Mouse (Mus musculus): Measurements from ENCODE around the gene Zfp941. TPM values are rescaled to one million over a fixed set of nuclear protein-coding genes. Genes with fewer than 3 reads are reported as not detected.

Zfp941 gene
- polyA plus RNA-seq (2015; fragmentation: Nextera tagmentation; extraction: Ambion mirVana): 0.49 and 0.57 TPM in 2 replicates

DNA sequence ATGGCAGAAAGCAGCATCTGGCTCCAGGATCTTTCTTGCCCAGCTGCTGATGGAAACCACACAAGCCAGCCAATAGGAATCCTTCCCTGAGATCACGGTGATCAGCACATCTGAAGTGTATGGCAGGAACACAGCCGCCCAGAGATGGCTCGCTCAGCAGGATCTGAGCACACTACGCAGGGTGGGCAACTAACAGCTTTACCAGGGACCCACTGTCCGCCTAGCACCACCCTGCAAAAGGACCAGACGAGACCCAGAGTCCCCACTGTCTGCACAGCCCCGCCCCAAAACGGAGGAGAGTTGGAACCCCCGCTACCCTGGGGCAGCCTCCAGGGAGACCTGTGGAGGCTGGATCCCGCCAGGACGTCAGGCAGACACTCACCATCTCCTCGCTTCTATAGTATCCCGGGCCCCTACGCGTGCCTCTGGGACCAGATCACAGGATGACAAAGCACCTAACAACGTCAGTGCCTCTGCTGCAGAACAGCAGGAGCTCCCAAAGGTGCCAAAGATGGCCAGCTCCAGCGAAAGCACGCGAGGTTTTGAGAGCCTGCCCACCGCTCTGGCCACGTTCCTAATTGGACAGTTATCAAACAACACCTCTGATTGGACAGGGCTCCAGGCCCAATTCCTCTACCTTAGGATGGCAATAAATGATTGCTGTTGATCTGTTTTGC lies at the start of gene Zfp941:
Zfp941 (minus strand) TSS at position 526 of the 677 bp plus-strand sequence.
- DNase-seq (ENCODE audit: low spot score): no peak

DNA sequence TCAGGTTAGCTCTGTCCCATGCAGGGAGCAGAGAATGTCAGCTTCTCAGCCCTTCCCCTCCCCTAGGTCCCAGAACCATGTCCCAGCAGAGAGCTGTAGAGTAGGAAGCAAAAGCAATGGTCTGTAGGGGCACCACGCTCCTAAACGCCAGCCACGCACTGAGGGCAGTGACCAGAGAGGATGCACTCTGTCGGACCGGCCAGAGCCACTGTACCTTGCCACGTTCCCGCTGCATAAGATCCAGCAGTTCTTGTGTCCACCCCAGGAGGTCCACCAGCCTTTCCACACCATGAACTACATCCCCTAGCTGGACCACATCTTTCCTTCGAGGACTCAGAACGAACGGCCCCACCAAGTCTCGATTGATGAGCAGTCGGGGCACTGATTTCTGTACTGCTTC lies 42.8 kb upstream of the Zfp941 start:
- no peak for DNase-seq (ENCODE audit: low spot score)

DNA sequence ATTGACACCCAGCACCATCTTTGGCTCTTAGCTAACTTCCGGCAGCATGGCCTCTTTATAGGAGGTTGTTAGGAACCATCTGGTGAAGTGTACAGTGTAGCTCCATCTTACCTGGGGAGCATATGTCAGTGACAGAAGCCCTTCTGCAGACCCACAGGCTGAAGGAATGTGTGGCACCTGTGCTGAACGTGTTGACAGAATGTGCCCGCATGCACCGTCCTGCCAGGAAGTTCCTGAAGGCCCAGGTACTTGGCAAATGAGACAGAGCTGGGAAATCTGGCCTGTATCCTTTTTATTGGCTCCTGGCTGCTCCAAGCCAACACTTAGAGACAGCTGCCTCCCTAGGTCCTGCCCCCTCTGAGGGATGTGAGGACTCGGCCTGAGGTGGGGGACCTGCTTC lies 38.8 kb upstream of the Zfp941 start:
- DNase-seq (ENCODE audit: low spot score): no peak

DNA sequence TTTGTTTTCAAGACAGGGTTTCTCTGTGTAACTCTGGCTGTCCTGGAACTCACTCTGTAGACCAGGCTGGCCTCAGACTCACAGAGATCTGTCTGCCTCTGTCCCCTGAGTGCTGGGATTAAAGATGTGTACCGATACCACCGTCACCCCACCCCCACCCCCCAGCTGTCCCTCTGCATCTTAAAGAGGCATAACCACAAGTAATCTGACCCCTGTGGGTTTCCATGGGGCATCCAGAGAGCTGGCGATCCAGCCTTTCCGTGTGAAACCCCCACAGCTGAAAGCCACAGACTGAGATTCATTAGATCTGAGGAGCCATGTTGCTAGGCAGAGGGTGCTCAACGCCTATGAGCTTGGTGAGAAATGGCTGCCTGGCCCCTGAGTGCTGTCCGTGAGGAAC lies 38.0 kb upstream of the Zfp941 start:
- no peak for DNase-seq (ENCODE audit: low spot score)

DNA sequence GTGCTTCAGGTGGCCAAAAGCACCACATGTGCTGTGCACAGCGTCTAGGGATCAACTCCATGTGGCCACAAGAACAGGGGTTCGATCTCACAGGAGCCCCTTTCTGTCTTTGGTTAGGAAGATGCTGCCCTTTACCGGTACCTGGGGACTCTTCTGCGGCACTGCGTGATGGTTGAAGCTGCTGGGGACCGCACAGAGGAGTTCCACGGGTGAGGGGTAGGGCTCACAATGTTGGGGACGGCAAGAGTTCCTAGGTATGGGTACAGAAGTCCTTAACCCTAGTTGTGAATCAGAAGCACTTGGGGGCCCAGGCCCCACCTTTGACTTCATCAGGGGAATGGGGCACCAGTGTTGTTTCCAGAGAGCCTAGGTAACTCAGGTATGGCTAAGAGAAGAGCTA lies 36.8 kb upstream of the Zfp941 start:
- DNase-seq (ENCODE audit: low spot score): no peak

DNA sequence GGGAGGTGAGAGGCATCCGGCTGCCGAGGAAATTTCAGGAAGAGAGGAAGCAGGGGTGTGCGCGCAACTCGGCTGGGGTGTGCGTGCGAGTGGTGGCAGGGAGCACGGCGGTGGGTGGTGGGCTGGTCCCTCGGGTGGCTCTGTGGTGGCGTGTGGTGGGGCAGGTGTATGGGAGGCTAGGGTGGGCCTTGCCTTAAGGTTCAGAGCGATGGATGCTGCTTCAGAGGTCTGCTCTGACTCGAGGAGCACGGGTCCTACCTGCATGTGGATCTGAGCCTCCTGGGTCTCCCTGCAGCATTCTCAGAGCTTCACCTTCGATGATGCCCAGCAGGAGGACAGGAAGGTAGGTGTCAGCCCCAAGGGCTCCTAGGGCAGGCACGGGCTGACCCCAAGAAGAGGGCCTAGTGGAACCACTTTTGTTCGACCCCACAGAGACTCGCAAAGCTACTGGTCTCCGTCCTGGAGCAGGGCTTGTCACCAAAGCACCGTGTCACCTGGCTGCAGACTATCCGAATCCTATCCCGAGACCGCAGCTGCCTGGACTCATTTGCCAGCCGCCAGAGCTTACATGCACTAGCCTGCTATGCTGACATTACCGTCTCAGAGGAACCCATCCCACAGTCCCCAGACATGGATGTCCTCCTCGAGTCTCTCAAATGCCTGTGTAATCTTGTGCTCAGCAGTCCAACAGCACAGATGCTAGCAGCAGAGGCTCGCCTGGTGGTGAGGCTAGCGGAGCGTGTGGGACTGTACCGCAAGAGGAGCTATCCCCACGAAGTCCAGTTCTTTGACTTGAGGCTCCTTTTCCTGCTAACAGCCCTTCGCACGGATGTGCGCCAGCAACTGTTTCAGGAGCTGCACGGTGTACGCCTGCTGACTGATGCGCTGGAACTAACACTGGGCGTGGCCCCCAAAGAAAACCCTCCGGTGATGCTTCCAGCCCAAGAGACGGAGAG lies 35.9 kb upstream of the Zfp941 start, which contains the start of gene Bet1l:
Bet1l (minus strand) TSS at position 28 of the 956 bp plus-strand sequence.
- peak; percentile 4 for DNase-seq (ENCODE audit: low spot score)

DNA sequence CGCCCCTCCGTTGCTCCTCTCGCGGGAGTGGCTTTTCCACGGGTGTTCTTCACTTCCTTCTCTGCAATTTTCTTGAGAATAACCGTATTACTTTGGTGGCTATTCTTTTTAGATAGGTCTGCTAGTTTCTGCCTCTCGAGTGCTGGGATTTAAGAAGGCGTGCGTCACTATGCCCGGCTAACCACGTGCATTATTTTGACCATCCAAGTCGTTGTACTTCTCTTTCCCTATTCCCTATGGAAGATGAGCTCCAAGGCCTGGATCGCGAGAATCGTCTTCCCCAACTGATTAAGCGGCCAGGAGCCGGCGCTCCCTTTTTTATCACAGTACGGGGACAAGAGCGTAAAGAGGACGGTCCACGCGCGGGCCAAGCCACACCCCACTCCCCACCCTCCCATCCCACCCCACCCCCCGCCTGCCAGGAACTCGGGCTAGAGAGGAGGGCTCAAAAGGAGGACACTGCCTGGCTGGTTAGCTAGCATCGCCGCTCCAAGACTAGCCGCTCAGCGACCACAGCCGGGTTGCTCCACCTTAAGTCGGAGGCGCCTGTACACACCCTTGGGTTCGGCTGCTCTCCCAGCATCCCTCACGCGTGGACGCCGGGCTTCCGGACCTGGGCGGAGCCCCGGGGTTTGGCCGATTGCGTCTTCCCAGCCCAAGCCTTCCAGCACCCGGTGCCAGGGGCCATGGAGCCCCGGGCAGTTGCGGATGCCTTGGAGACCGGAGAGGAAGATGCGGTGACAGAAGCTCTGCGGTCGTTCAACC lies 35.0 kb upstream of the Zfp941 start, which contains the start of gene Ric8a:
Ric8a (plus strand) TSS at position 173 of the 765 bp plus-strand sequence.
- peak; percentile 82 for DNase-seq (ENCODE audit: low spot score)

DNA sequence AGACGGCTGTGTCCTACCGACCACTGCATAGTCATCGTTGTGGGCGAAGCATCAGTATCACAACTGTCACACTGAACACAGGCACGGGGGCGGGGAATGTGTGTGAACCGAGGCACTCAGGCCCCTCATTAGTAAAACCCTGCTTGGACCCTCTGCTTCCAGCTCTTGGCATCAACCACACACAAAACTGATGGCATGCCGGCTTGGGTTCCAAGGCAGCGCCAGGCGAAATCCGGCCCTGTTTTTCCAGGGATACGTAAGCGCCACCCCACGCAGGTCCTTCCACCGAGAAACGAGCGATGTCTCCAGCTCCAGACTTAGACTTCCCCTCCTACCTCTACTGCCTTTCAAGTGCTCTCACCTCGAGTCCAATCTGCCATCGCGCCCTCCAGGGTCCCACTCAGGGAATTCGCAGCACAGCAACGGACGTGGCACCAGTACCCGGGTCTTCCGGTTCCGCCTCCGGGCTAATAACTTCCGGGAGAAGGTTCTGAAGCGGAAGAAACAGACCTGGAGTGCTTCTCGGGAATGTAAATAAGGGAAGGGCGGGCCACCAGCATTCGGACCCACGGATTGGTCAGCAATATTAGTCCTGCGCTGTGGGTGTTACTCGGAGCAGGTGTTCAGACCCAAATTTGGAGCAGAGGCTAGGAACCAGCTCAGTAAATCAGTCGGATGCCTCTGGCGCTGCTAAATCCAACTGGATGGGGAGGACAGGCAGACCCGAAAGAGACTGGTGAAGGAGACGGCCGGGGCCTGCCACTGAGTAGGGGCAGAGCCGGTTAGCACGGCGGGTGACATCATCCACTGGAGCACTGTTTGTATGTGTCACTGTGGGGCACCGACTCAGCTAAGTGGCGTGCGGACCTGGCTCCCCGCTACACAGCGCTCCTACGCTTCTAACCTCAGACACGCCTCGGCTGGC lies 34.1 kb upstream of the Zfp941 start, which contains the start of gene Gm45785:
Gm45785 (minus strand) TSS at position 472 of the 925 bp plus-strand sequence.
- DNase-seq (ENCODE audit: low spot score): peak; percentile 66

DNA sequence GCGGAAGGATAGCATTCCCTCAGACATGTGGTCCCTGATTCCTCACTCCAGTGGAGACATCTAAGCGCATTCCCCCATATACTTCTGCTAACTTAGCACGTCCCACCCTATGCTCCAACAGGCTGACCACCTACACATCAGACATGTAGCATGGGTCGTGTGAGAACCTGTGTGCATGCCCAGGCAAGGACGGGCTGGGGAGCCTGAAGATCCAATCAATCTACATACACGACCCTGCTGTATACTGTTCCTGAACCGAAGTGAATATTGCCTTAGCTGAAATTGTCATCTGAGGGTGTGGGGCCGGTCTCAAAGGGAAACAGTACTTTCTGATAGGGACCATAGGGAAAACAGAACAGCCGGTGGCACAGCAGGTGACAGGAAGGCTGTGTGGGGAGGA lies 33.2 kb upstream of the Zfp941 start:
- DNase-seq (ENCODE audit: low spot score): no peak

DNA sequence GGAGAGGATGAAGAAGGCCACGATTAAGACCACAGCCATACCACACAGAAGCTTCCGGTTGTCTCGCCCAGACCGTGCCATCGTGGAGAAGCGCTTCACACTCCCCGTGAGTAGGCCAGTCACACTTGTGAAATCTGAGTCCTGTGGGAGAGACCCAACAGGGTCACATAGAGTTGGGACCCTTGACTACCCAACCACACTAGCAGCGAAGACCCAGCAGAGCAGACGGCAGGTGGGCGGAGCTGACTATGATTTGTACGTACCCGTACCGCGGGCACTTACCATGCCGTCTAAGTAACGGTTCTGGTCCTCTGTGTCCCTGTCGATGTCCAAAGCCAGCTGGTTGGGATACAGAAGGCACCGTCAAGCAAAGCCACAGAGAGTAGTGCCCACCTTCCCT lies 32.5 kb upstream of the Zfp941 start:
- DNase-seq (ENCODE audit: low spot score): no peak

DNA sequence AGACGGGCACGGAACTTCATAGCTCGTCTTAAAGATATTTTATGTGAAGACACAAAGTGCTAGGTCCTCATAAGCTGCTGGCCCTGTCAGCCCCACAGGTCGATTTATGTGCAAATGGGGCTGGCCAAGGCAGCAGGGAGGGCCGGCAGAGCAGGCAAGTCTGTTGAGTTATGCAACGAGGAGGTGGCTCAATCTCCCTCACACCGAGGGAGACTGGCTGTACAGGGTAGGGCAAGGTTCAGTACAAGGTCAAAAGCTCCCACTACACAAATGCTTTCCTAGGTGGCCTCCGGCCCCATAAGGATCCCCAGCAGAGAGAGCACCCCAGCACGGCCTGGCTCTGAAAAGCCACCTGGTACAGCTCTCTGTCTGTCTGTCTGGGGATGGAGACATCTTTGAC lies 31.4 kb upstream of the Zfp941 start:
- no peak for DNase-seq (ENCODE audit: low spot score)

DNA sequence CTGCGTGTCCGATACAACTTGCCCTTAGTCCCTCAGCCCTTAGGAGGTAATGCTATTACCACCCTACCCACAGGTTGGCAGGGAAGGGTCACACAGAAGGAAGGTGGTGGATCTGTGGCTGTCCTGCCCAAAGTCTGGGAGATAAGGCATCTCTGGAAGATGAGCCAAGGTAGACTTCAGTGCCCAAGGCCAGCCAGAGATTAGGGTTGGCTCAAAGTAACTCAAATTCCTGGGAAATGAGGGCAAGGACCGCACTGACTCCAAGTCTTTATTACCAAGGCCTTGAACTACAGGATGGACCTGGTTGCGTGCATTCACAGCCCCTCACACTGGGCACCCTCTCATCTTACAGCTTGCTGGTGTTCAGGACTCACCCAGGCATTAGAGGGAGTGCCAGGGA lies 29.9 kb upstream of the Zfp941 start:
- no peak for DNase-seq (ENCODE audit: low spot score)

DNA sequence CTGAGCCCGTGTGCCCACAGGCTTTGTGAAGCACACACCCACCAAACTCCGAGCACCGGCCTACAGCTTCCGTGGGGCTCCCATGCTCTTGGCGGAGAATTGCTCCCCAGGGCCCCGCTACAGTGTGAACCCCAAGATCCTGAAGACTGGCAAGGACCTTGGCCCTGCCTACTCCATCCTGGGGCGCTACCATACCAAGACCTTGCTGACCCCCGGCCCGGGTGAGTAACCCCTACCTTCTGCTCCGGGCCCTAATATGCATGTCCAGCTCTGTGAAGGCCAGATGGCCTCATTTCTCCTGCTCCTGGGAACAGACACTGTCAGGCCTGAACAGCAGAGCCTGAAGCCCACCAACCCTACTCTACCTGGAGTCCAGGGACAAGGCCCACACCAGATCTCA lies 26.6 kb upstream of the Zfp941 start:
- DNase-seq (ENCODE audit: low spot score): no peak

DNA sequence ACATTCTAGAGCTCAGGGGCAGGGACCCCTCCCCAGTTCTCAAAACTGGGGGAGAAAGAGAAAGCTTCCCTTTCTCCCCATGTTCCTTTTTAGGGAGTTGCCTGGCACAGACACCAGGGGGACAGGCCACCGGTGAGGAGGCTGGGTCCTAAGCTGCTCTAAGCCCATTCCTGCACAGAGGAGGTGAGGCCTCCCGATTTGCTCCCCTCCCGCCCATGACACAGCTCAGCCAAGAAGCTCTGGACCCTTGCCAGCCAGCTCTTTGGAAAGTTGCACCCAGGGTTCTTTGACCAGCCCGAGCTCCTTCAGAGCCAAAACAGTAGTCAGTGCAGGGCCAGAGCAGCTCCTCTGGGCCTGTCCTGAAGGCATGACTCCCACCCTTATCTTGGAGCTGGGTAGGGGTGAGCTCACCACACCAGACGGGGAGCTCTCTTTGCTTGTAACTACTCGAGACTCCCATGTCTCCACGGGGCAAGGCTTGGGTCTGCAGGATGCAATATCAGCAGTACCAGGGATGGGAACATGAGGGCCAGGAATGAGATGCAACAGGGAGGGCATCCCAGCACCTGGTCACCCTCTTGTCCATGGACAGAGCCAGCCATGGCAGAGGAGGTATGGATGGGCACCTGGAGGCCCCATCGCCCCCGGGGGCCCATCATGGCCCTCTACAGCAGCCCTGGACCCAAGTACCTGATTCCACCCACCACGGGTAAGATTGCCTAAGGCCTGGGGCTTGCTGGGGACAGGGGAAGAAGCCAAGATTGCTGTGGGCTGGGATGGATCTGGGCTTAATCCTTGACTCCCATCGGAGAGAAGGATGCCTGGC lies 26.0 kb upstream of the Zfp941 start, which contains the start of gene Odf3:
Odf3 (plus strand) TSS at position 51 of the 826 bp plus-strand sequence.
- DNase-seq (ENCODE audit: low spot score): no peak

DNA sequence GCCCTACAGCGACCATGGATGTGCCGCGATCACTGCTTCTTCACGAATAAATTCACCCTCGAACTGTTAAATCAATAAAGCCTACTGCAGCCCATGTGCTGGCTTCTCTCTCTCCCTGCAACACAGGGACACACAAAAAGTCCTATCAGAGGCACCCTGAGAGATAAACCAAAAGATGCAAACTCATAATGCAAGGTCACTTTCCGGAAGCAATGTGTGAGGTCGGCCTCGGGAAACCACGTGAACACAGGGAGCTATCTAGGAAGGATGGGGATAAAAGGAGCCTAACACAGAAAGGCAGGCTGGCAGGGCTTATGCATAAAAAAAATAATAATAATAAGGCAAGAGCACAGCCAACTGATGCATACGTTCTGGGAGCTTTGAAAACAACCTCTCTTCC lies 24.7 kb upstream of the Zfp941 start:
- no peak for DNase-seq (ENCODE audit: low spot score)

DNA sequence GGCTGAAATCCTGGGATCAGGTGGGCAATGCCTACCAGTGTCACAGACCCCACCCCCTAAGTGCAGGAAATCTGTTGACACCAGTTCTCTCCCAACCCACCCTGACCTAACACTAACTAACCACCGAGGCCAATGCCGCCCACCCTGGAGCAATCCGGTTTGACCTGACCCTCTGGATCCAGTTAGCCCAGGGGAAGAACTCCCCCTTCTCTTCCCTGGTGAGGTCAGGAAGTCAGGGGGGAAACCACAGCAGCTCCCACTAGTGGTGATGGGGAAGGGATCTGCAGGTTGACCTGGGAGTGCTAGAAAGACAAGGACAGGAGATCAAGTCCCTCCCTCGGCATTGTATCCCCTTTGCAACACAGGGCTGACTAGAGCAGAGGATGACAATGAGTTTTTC lies 23.7 kb upstream of the Zfp941 start:
- DNase-seq (ENCODE audit: low spot score): no peak

DNA sequence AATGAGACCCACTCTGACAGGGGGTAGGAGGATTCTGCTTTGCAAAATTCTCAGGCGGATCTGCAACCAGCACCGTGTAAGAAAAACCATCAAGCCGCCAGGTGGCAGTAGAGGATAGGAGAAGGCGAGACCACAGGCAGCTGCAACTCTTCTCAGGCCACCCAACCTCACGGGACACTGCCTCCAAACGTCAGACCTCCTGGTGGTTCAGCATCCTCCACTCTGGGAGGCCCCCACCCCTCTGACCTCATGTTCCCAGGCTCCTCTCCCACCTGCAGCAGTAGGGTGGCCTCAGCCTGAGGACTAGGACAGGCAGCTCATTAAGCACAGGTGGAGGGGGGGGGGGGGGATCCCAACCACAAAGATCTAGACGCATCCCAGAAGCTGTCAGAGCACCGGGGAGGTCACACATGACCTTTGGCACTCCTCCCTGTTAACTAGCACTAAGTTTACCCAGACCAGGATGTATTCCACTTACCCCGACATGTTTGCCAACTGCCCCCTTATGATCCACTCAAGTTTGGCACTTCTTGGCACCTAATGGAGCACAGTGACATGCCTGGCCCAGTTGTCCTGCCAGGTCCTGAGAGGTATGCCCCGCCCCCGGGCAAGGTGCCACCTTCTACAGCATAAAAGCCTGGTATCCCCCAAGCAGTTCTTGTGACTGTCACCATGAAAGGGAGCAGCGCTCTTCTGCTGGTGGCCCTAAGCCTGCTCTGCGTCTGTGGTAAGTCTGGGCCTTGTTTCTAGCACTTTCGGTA lies 23.1 kb upstream of the Zfp941 start, which contains the start of gene Scgb1c1:
Scgb1c1 (plus strand) TSS at position 643 of the 761 bp plus-strand sequence.
- peak; percentile 88 for DNase-seq (ENCODE audit: low spot score)

DNA sequence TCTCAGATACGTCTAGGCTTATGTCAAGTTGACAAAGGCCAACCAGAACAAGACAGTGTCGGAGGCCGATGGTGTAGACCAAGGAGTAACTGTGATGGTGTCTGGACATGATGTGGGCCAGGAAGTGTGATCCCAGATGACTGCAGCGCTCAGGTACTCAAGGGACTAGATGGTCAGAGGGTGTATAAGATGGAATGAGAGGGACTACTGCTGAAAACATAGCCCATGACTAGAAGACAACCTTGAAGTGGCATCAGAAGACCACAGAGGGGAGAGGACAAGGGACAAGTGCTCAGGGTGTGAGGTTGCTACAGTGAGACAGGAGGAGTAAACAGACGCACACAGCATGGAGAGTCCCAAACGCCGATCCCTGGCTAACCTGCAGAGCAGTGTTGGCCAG lies 21.8 kb upstream of the Zfp941 start:
- no peak for DNase-seq (ENCODE audit: low spot score)
